Mouse (Mus musculus) hindbrain, embryonic 15.5 days (tissue): Measurements from ENCODE around the gene Cmtm1. TPM values are rescaled to one million over a fixed set of nuclear protein-coding genes. Genes with fewer than 3 reads are reported as not detected.
"Not testable (repeated sequence)": the region's sequence is repeated elsewhere in the genome, so short reads cannot be mapped to it uniquely, and the experiment has no call there.

Source experiments
- ATAC-seq: fragments of 200-750 bp; cut with Nextera tagmentation; 2 replicates; pipeline ENCODE4 v1.8.0; 2017; ENCODE audit warnings: low read depth, moderate number of reproducible peaks, moderate TSS enrichment; ENCODE audit not compliant: low FRiP score
- H3K27ac ChIP-seq: fragments of 300-500 bp; sonication (generic); replicated peaks from 2 replicates; pipeline ENCODE4 v1.5.1; 2015; ENCODE audit warnings: mild to moderate bottlenecking, inconsistent platforms
- H3K27me3 ChIP-seq: fragments of 300-500 bp; sonication (generic); 2 replicates; pipeline ENCODE4 v1.6.1; 2015; ENCODE audit warnings: control low read depth, inconsistent platforms
- H3K36me3 ChIP-seq: fragments of 300-500 bp; sonication (generic); 2 replicates; pipeline ENCODE4 v1.6.1; 2015; ENCODE audit warnings: control low read depth, inconsistent platforms
- H3K4me1 ChIP-seq: fragments of 300-500 bp; sonication (generic); replicated peaks from 2 replicates; pipeline ENCODE4 v1.6.1; 2015; ENCODE audit warnings: control low read depth, inconsistent platforms
- H3K4me2 ChIP-seq: fragments of 300-500 bp; sonication (generic); 2 replicates; pipeline ENCODE4 v1.6.1; 2015; ENCODE audit warnings: moderate library complexity, mild to moderate bottlenecking, inconsistent platforms
- H3K4me3 ChIP-seq: fragments of 300-500 bp; sonication (generic); 2 replicates; pipeline ENCODE4 v1.5.1; 2015; ENCODE audit warnings: mild to moderate bottlenecking, inconsistent platforms
- H3K9ac ChIP-seq: fragments of 300-500 bp; sonication (generic); 2 replicates; pipeline ENCODE4 v1.6.1; 2015; ENCODE audit warnings: inconsistent platforms
- H3K9me3 ChIP-seq: fragments of 300-500 bp; sonication (generic); 2 replicates; pipeline ENCODE4 v1.6.1; 2016; ENCODE audit warnings: control low read depth, inconsistent platforms
- whole genome bisulfite sequencing: fragments of 180-500 bp; shearing (Covaris S2); methylation state at CpG from one replicate; pipeline ENCODE4 v1.1.7; 2015; 5-methylcytosine and 5-hydroxymethylcytosine counted together
- polyA plus RNA-seq: library from polyadenylated mRNA; unstranded; fragments of >200 nt; fragmentation: Nextera tagmentation; extraction: Ambion mirVana; gene quantifications from 2 replicates; pipeline ENCODE4 v1.2.1, GENCODE M21; 2015

Cmtm1 gene
- polyA plus RNA-seq, 1 experiment from 2014 or later, result not detected

DNA sequence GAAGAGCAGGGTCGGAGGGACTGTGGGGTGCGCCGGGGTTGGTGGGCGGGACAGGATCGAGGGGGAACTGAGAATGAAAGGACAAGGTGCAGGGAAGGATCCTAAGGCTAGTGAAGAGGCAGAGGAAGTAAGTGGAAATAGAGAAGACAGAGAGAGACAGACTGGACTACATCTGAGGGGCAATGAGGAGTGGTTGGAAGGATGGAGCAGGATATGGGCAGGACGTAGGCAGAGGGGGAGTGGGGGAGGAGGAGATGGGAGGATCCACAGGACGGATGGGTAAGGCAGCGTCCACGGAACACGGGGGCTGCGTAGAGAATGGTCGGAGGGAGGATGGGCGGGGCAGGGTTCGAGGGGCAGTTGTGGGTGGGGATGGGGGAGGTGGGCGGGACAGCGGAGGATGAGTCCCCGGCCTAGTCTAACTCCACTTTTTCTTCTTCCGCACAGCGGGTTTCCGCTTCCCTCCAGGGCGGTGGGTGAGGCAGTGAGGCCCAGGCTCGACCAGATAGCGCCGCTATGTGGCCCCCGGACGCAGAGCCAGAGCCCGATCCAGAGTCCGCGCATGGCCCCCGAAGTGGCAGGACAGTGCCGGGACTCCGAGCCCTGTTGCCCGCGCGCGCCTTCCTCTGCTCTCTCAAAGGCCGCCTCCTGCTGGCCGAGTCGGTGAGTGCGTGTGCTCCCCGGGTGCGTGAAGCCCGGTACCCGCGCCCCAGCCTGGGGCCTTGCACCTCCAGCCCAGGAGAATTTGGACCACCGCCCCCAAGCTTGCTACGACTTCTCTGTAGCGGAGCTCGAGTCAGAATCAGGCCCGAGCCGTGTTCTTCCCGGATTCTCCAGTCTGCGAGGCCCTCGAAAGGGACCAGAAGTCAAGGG, 30.5 kb upstream of the Cmtm1 start:
- Histone ChIP-seq H3K27me3 (no peaks in the 10 kb centered on the region), H3K4me3 (peak overlapping the region; percentile 53), H3K36me3 (no peaks in the 10 kb centered on the region), H3K27ac (peak overlapping the region; percentile 49), H3K4me2 (peak overlapping the region; percentile 73), H3K4me1 (peaks cover 18% of the 10 kb centered on the region), H3K9me3 (no peaks in the 10 kb centered on the region), H3K9ac (peak overlapping the region; percentile 56)
- under 1% methylated on average over 49 of the region's 54 CpGs for WGBS
- ATAC-seq, result peak; percentile 81

GRCm38 (mm10) chr8:104339983-104340232, 30.0 kb upstream of the Cmtm1 start:
- H3K27me3 ChIP-seq, result no peaks in the 10 kb centered on the region
- H3K4me1 ChIP-seq, result peaks cover 18% of the 10 kb centered on the region
- H3K9ac ChIP-seq, result peak overlapping the region; percentile 56
- H3K36me3 ChIP-seq, result no peaks in the 10 kb centered on the region
- ATAC-seq, result no peak; the same call in 1 of the 2 replicates
- peak overlapping the region; percentile 53 for H3K4me3 ChIP-seq
- H3K27ac ChIP-seq, result 0 out of 2 replicates have a peak overlapping the region, but pooled peaks have one; percentile 12
- no peaks in the 10 kb centered on the region for H3K9me3 ChIP-seq
- H3K4me2 ChIP-seq, result peak overlapping the region; percentile 73
- 0% methylated on average over 6 of the region's 6 CpGs for WGBS

- Histone ChIP-seq H3K9ac (peak within 1 kb of the TSS; percentile 56), H3K4me1 (peaks cover 18% of the 10 kb centered on the region), H3K9me3 (no peaks in the 10 kb centered on the region), H3K36me3 (no peaks in the 10 kb centered on the region), H3K27ac (peak within 1 kb of the TSS; percentile 12; the same call in 1 of the 2 replicates), H3K4me3 (peak within 1 kb of the TSS; percentile 53), H3K4me2 (peak within 1 kb of the TSS; percentile 73), H3K27me3 (no peaks in the 10 kb centered on the region)
- ATAC-seq, result no peak
- WGBS, result 18% methylated on average over 15 of the region's 18 CpGs
Measured at GRCm38 (mm10) chr8:104339229-104339982, 29.5 kb upstream of the Cmtm1 start, which contains the start of gene Cmtm3. TSS of gene Cmtm3 (plus strand) at chr8:104339410.

DNA sequence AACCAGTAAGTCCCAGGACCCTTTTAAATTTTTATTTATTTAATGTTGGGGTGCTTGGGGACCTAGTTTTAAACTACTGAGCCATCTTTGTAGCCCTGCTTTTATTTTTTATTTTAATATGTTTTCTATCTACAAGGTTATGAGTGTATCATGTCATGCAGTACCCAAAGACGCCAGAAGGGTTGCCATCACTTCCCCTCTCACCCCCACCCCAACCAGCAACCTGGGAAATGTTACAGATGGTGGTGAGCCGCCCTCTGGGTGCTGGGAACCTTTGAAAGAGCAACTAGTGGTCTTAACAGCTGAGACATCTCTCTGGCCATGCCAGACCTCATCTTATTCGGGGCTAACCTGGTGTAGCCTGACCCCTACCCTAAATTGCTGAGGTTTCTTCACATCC, 27.9 kb upstream of the Cmtm1 start:
- ATAC-seq, result no peak

DNA sequence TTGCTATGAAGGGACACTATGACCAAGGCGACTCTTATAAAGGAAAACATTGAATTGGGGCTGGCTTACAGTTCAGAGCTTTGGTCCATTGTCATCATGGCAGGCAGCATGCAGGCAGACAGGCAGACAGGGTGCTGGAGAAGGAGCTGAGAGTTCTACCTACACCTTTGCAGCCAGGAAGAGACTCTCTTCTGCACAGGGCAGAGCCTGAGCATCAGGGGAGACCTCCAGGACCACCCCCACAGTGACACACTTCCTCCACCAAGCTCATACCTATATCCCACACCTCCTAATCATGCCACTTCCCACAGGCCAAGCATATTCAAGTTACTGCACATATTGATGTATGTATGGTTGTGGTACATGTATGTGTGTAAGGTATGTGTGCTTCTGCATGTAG, 26.9 kb upstream of the Cmtm1 start:
- Histone ChIP-seq H3K27me3 (no peaks in the 10 kb centered on the region), H3K9me3 (no peaks in the 10 kb centered on the region), H3K9ac (no peak overlapping the region), H3K4me1 (peaks cover 18% of the 10 kb centered on the region), H3K27ac (no peak overlapping the region), H3K36me3 (no peaks in the 10 kb centered on the region), H3K4me2 (no peak overlapping the region), H3K4me3 (no peak overlapping the region)
- 91% methylated on average over 1 of the region's 1 CpGs for WGBS
- ATAC-seq, result no peak

More for the DNA sequence above, 27.9 kb upstream of the Cmtm1 start:
- H3K9ac ChIP-seq, result no peak overlapping the region
- H3K4me1 ChIP-seq, result peaks cover 18% of the 10 kb centered on the region
- H3K27me3 ChIP-seq, result no peaks in the 10 kb centered on the region
- WGBS, result 48% methylated on average over 3 of the region's 3 CpGs
- H3K4me2 ChIP-seq, result no peak overlapping the region
- no peaks in the 10 kb centered on the region for H3K9me3 ChIP-seq
- H3K36me3 ChIP-seq, result no peaks in the 10 kb centered on the region
- no peak overlapping the region for H3K4me3 ChIP-seq
- no peak overlapping the region for H3K27ac ChIP-seq

GRCm38 (mm10) chr8:104334196-104334595, 24.3 kb upstream of the Cmtm1 start:
- no peak overlapping the region for H3K4me3 ChIP-seq
- WGBS, result 78% methylated on average over 1 of the region's 1 CpGs
- H3K36me3 ChIP-seq, result no peaks in the 10 kb centered on the region
- H3K9me3 ChIP-seq, result no peaks in the 10 kb centered on the region
- no peaks in the 10 kb centered on the region for H3K27me3 ChIP-seq
- no peaks in the 10 kb centered on the region for H3K4me1 ChIP-seq
- ATAC-seq, result no peak
- no peak overlapping the region for H3K4me2 ChIP-seq
- no peak overlapping the region for H3K27ac ChIP-seq
- H3K9ac ChIP-seq, result no peak overlapping the region

- no peaks in the 10 kb centered on the region for H3K27me3 ChIP-seq
- WGBS, result 76% methylated on average over 5 of the region's 5 CpGs
- H3K36me3 ChIP-seq, result no peaks in the 10 kb centered on the region
- H3K4me3 ChIP-seq, result no peak overlapping the region
- no peak overlapping the region for H3K4me2 ChIP-seq
- no peak for ATAC-seq
- H3K9me3 ChIP-seq, result no peaks in the 10 kb centered on the region
- H3K27ac ChIP-seq, result no peak overlapping the region
- H3K4me1 ChIP-seq, result no peaks in the 10 kb centered on the region
- H3K9ac ChIP-seq, result no peak overlapping the region
Measured at GRCm38 (mm10) chr8:104333786-104334185, 23.8 kb upstream of the Cmtm1 start.

DNA sequence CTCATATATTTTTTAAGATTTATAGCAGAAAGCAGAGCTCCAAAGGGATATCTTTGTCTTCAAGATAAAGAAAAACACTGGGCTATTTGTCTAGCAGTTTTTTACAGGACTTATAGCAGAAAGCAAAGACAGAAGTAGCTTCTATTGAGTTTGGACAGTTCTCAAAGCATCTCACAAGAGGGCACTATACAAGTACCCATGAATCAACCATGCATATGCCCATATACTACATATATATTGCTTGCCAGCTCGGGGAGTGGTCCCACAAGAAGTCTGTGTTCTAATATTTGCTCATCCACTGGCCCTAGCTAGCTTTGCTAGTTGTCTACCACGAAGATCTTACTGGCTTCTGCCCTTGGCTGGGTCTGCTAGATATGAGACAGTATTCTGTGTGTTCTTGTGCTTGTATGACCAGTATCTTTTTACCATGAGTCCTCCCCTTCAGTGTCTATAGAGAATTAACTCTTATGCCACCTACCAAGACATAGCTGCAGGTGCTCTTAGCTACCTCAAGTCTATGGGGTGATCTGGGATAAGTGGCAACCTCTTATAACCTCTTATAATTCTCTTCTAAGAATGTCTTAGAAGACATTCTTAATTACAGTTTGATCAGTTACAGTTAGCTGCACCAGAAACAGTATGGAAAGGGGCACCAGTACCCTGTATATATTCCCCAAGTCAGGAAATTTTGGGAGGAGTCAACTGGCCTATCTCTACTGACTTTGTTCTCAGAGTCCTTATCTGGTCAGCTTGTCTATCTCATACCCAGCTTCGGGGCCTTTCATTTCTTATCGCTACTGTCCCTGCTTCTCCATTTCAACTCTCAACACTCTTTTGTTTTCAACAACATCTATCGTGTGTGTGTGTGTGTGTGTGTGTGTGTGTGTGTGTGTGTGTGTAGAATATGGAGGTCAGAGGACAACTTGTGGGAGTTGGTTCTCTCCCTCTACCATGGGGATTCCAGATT, 23.0 kb upstream of the Cmtm1 start:
- H3K9ac ChIP-seq, result no peak overlapping the region
- no peaks in the 10 kb centered on the region for H3K9me3 ChIP-seq
- H3K36me3 ChIP-seq, result no peaks in the 10 kb centered on the region
- WGBS, result 84% methylated on average over 5 of the region's 5 CpGs
- no peak overlapping the region for H3K4me2 ChIP-seq
- H3K4me1 ChIP-seq, result no peaks in the 10 kb centered on the region
- no peak overlapping the region for H3K4me3 ChIP-seq
- no peaks in the 10 kb centered on the region for H3K27me3 ChIP-seq
- no peak for ATAC-seq
- H3K27ac ChIP-seq, result no peak overlapping the region

DNA sequence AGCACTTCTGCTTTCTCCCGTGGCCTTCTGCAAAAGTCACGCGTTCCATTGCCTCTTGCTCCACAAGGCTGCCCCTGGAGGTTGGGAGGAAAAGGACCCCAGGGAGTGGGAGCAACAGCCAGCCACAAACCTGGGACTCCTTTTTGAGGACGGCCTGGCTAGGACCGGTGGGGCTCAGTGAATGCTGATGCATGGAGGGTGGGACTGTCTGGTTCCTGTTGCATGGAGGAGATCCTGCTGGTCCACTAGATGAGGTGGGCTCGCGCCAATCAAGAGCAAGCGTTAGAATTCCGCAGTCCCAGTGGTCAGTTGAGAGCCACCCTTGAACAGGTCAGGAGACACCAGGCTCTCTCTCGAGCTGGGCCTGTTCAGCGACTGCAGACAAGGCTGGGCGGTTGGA, 12.0 kb upstream of the Cmtm1 start, which contains the start of gene Cmtm2b:
Gene Cmtm2b (plus strand): TSS at position 301 of the 400 bp plus-strand sequence.
- not testable (repeated sequence) for H3K9ac ChIP-seq, H3K4me2 ChIP-seq, H3K27me3 ChIP-seq, H3K36me3 ChIP-seq, ATAC-seq, H3K27ac ChIP-seq, H3K4me1 ChIP-seq, H3K4me3 ChIP-seq, H3K9me3 ChIP-seq
- 91% methylated on average over 12 of the region's 12 CpGs for WGBS

GRCm38 (mm10) chr8:104321267-104321666, 11.3 kb upstream of the Cmtm1 start, which contains the start of gene Gm11020:
TSS of gene Gm11020 (plus strand) at chr8:104321567.
- H3K4me3 ChIP-seq, H3K9ac ChIP-seq, H3K4me2 ChIP-seq, H3K27ac ChIP-seq, H3K9me3 ChIP-seq, ATAC-seq, H3K4me1 ChIP-seq, H3K27me3 ChIP-seq, H3K36me3 ChIP-seq: not testable (repeated sequence)
- WGBS, result 86% methylated on average over 9 of the region's 11 CpGs

GRCm38 (mm10) chr8:104313311-104313710, 3.4 kb upstream of the Cmtm1 start:
- H3K4me2 ChIP-seq, result no peak overlapping the region
- H3K27me3 ChIP-seq, result no peaks in the 10 kb centered on the region
- H3K4me1 ChIP-seq, result no peaks in the 10 kb centered on the region
- no peak overlapping the region for H3K27ac ChIP-seq
- H3K4me3 ChIP-seq, result no peak overlapping the region
- H3K36me3 ChIP-seq, result no peaks in the 10 kb centered on the region
- H3K9ac ChIP-seq, result no peak overlapping the region
- WGBS, result 70% methylated on average over 4 of the region's 4 CpGs
- H3K9me3 ChIP-seq, result no peaks in the 10 kb centered on the region
- no peak for ATAC-seq
